Mouse (Mus musculus) lung, embryonic 14.5 days (tissue): Measurements from ENCODE around the gene Pnkp. TPM values are rescaled to one million over a fixed set of nuclear protein-coding genes. Genes with fewer than 3 reads are reported as not detected.

ENCODE experiments used
- ATAC-seq: fragments of 200-750 bp; cut with Nextera tagmentation; 2 replicates; pipeline ENCODE4 v1.8.0; 2017; ENCODE audit warnings: mild to moderate bottlenecking, moderate TSS enrichment, moderate library complexity; ENCODE audit not compliant: insufficient read depth
- DNase-seq: peaks from one replicate; pipeline ENCODE4 v3.0.0-alpha.2; 2015
- H3K27ac ChIP-seq: fragments of 300-500 bp; sonication (generic); 2 replicates; pipeline ENCODE4 v1.5.1; 2014; ENCODE audit warnings: low read depth, mild to moderate bottlenecking, moderate library complexity
- H3K27me3 ChIP-seq: fragments of 300-500 bp; sonication (generic); 2 replicates; pipeline ENCODE4 v1.6.1; 2014; ENCODE audit warnings: low read length, control low read depth; ENCODE audit not compliant: insufficient read depth
- H3K36me3 ChIP-seq: fragments of 300-500 bp; sonication (generic); 2 replicates; pipeline ENCODE4 v1.6.1; 2014; ENCODE audit warnings: control low read depth; ENCODE audit not compliant: insufficient read depth
- H3K4me1 ChIP-seq: fragments of 300-500 bp; sonication (generic); 2 replicates; pipeline ENCODE4 v1.6.1; 2014; ENCODE audit warnings: antibody characterized with exemption, control low read depth; ENCODE audit not compliant: insufficient read depth
- H3K4me2 ChIP-seq: fragments of 300-500 bp; sonication (generic); 2 replicates; pipeline ENCODE4 v1.6.1; 2014; ENCODE audit warnings: mild to moderate bottlenecking
- H3K4me3 ChIP-seq: fragments of 300-500 bp; sonication (generic); 2 replicates; pipeline ENCODE4 v1.5.1; 2014; ENCODE audit warnings: low read depth, low read length
- H3K9ac ChIP-seq: fragments of 300-500 bp; sonication (generic); 2 replicates; pipeline ENCODE4 v1.6.1; 2014
- H3K9me3 ChIP-seq: fragments of 300-500 bp; sonication (generic); 2 replicates; pipeline ENCODE4 v1.6.1; 2016; ENCODE audit warnings: low read depth, low read length, control low read depth
- CTCF ChIP-seq: IDR thresholded peaks from 2 replicates; pipeline ENCODE4 v1.5.1; 2016; ENCODE audit warnings: antibody characterized with exemption, low read depth
- WGBS: fragments of 180-500 bp; shearing (Covaris S2); extraction: QIAGEN DNeasy Blood & Tissue Kit; methylation state at CpG from one replicate; pipeline ENCODE4 v1.1.7; 2014; 5-methylcytosine and 5-hydroxymethylcytosine counted together
- polyA plus RNA-seq: library from polyadenylated mRNA; unstranded; fragments of >200 nt; fragmentation: Nextera tagmentation; extraction: Ambion mirVana; gene quantifications from 2 replicates; pipeline ENCODE4 v1.2.1, GENCODE M21; 2014

Gene Pnkp
- polyA plus RNA-seq, 1 experiment from 2014 or later, result 30.7 TPM

DNA sequence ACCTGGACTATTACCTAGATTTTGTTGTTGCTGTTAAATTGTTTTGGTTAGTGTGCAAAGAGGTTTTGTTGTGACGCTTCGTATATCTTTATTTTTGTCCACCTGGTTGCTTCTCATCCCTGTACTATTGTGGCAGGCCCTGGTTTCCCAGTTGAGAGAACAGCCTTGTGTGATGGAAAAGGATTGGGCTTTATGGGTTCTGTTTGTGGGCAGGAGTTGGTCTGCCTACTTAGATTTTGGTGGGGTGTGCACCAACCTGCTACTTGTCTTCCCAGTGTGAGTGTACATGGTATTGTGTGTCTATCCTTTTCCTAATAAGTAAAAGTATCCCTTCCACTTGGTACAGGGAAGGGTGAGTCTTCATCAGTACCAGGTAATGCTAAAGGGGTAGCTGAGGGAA, 37.5 kb upstream of the Pnkp start:
- Histone ChIP-seq H3K27ac (no peak overlapping the region), H3K4me2 (peak overlapping the region; percentile 89), H3K9ac (peak overlapping the region; percentile 98; the same call in 1 of the 2 replicates), H3K4me1 (peaks cover 14% of the 10 kb centered on the region), H3K36me3 (peaks cover 16% of the 10 kb centered on the region), H3K27me3 (no peaks in the 10 kb centered on the region), H3K9me3 (no peaks in the 10 kb centered on the region), H3K4me3 (peak overlapping the region; percentile 88)
- TF ChIP-seq CTCF, result no peak
- no peak for DNase-seq
- 79% methylated on average over 2 of the region's 2 CpGs for WGBS
- no peak for ATAC-seq

DNA sequence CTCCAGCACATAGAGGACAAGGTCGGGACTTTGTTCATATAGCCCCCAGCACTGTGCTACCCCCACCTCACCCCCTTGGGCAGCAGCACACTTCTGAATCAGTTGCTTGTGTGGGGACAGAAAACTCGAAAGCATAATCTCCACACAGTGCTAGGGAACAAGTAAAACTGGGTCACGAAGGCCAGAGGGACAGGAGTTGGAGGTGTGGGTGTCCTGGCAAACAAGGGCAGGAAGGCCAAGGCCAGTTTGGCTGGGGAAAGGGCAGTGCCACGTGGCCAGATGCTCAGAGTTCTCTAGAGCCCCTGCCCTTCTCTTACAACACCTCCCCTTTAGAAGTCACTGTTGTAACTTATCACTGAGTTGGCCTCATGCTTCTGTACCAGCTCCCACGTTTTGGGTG, 37.1 kb upstream of the Pnkp start:
- no peak for DNase-seq
- TF ChIP-seq CTCF, result no peak
- peak overlapping the region; percentile 10; the same call in 1 of the 2 replicates for H3K4me2 ChIP-seq
- no peak overlapping the region for H3K27ac ChIP-seq
- H3K4me3 ChIP-seq, result no peak overlapping the region
- H3K9ac ChIP-seq, result no peak overlapping the region
- WGBS, result 48% methylated on average over 5 of the region's 5 CpGs
- no peaks in the 10 kb centered on the region for H3K9me3 ChIP-seq
- H3K27me3 ChIP-seq, result no peaks in the 10 kb centered on the region
- no peak for ATAC-seq
- H3K4me1 ChIP-seq, result peaks cover 13% of the 10 kb centered on the region
- H3K36me3 ChIP-seq, result peaks cover 12% of the 10 kb centered on the region; the same call in 1 of the 2 replicates

DNA sequence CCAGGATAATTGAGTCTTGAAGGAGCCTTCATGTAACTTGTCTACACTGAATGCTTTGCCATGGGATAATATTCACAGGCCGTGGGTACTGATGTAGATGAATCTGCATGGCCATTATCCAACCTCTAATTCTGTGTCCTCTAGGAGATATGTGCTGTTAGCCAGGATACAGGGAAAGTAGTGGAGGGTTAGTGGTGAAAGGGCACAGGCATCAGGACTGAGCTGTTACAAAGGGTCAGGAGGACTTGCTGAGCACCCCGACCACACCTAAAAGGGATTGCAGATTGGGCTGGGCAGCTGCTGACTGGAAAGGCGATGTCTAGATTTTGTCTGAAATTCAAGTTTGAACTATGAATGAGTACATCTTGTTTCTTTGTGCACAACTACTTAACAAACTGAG, 36.4 kb upstream of the Pnkp start:
- Histone ChIP-seq H3K9me3 (no peaks in the 10 kb centered on the region), H3K27ac (no peak overlapping the region), H3K4me2 (no peak overlapping the region), H3K4me1 (peaks cover 11% of the 10 kb centered on the region), H3K4me3 (no peak overlapping the region), H3K9ac (peak overlapping the region; percentile 10; the same call in 1 of the 2 replicates), H3K27me3 (no peaks in the 10 kb centered on the region), H3K36me3 (peaks cover 14% of the 10 kb centered on the region; the same call in 1 of the 2 replicates)
- DNase-seq, result no peak
- no peak for ATAC-seq
- 78% methylated on average over 3 of the region's 3 CpGs for WGBS
- TF ChIP-seq CTCF, result no peak

DNA sequence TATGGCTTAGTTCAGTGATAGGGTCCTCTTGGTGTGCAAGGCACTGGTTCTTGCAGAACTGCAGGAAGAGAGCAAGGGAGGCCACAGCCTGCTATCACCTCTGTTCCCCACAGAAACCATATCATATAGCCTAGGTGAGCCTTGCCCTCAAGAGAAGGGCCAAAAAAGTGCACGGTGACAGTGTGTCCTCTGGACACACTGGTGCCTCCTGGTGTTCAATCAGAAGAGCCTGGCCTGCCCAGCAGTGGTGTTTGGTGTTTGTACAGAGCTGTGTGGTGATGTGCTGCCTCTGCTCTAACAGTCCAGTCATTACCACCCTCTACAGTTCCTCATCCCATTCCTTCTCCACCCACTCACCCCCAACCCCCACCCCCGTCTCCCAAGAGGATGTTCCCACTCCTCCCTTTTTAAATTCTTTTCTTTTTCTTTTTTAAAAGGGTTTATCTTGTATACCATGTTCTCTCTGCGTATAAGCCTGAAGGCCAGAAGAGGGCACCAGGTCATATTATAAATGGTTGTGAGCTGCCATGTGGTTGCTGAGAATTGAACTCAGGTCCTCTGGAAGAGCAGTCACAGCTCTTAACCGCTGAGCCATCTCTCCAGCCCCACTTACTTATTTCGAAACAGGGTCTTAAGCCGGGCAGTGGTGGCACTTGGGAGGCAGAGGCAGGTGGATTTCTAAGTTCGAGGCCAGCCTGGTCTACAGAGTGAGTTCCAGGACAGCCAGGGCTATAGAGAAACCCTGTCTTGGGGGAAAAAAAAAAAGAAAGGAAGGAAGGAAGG, 35.1 kb upstream of the Pnkp start:
- Histone ChIP-seq H3K27me3 (no peaks in the 10 kb centered on the region), H3K4me2 (no peak overlapping the region), H3K36me3 (peaks cover 21% of the 10 kb centered on the region), H3K4me1 (peaks cover 11% of the 10 kb centered on the region), H3K4me3 (no peak overlapping the region), H3K27ac (no peak overlapping the region), H3K9ac (no peak overlapping the region), H3K9me3 (no peaks in the 10 kb centered on the region)
- ATAC-seq, result no peak
- TF ChIP-seq CTCF, result peak; percentile 10; the same call in 1 of the 2 replicates
- no peak for DNase-seq
- 76% methylated on average over 7 of the region's 7 CpGs for WGBS

DNA sequence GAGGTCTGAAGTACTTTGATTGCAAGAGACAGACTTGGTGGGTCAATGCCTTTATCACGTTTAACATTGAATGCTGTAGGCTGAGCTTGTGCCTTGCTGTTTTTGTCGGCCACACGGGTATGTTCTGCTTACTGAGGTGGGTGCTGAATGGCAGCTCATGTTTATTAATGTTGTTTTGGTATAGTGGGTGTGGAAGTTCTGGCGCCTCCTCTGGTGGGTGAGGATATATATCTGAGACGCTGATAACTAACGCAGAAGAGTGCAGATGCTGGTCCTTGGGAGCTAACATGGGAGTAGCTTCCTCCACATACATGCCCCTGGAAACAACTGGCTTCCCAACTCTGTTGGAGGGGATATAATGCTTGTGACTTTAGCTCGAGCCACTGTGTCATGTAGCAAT, 33.5 kb upstream of the Pnkp start:
- peak; percentile 29; the same call in 1 of the 2 replicates for TF ChIP-seq CTCF
- H3K4me3 ChIP-seq, result no peak overlapping the region
- 40% methylated on average over 7 of the region's 7 CpGs for WGBS
- DNase-seq (no peak), ATAC-seq (no peak)
- no peak overlapping the region for H3K9ac ChIP-seq
- no peaks in the 10 kb centered on the region for H3K9me3 ChIP-seq
- no peak overlapping the region for H3K4me2 ChIP-seq
- peaks cover 3% of the 10 kb centered on the region; the same call in 1 of the 2 replicates for H3K4me1 ChIP-seq
- no peaks in the 10 kb centered on the region for H3K27me3 ChIP-seq
- H3K36me3 ChIP-seq, result peaks cover 29% of the 10 kb centered on the region
- no peak overlapping the region for H3K27ac ChIP-seq

DNA sequence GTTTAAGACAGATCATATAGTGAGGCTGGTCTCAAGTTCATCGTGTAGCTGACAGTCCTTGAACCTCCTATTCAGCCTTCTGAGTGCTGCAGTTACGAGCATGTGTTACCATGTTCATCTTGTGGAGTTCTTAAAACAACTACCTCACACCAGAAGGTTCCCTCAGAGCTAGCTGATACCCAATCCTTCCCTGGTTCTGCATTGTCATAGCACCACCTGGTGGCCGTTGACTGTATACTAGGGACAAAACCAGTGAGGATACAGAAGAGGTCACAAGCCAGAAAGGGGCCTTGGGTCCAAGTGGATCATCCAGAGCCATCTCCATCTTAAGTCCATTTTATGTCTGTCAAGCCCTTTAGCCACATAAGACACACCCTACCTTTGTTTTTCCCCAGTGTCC, 32.1 kb upstream of the Pnkp start:
- no peaks in the 10 kb centered on the region for H3K9me3 ChIP-seq
- H3K4me1 ChIP-seq, result no peaks in the 10 kb centered on the region
- H3K27ac ChIP-seq, result no peak overlapping the region
- peak; percentile 93 for TF ChIP-seq CTCF
- no peak overlapping the region for H3K9ac ChIP-seq
- 0 out of 2 replicates have a peak, but pooled peaks have one; percentile 41 for ATAC-seq
- H3K4me3 ChIP-seq, result no peak overlapping the region
- no peaks in the 10 kb centered on the region for H3K27me3 ChIP-seq
- peaks cover 33% of the 10 kb centered on the region for H3K36me3 ChIP-seq
- 14% methylated on average over 3 of the region's 3 CpGs for WGBS
- H3K4me2 ChIP-seq, result no peak overlapping the region
- DNase-seq, result peak; percentile 88

DNA sequence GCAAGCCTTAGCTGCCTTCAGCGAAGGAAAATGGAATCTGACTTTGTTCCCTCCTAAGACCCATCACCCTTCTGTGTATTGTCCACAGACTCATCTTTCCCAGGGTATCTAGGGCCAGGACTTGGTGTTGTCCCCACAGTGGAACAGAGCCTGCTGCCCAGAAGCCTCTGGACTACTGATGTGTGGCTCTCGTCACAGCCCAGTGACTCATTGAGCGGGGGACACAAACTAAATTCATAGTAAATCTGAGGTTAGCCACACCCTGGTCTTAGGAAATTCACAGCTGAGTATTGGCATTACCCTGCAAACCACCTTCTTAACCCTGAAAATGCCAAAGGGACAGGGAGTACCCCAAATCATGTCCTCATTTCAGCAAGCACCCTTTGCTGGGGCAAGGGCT, 30.2 kb upstream of the Pnkp start:
- H3K27ac ChIP-seq, result no peak overlapping the region
- WGBS, result 82% methylated on average over 3 of the region's 3 CpGs
- DNase-seq (no peak), ATAC-seq (no peak)
- no peaks in the 10 kb centered on the region for H3K9me3 ChIP-seq
- TF ChIP-seq CTCF, result no peak
- H3K4me2 ChIP-seq, result no peak overlapping the region
- peaks cover 52% of the 10 kb centered on the region for H3K36me3 ChIP-seq
- no peaks in the 10 kb centered on the region for H3K27me3 ChIP-seq
- H3K9ac ChIP-seq, result no peak overlapping the region
- H3K4me3 ChIP-seq, result no peak overlapping the region
- no peaks in the 10 kb centered on the region for H3K4me1 ChIP-seq
